Mouse (Mus musculus): ENCODE data around the gene Gm14305.
"Not testable (repeated sequence)": the region's sequence is repeated elsewhere in the genome, so short reads cannot be mapped to it uniquely, and the experiment has no call there.

The Gm14305 gene

DNA sequence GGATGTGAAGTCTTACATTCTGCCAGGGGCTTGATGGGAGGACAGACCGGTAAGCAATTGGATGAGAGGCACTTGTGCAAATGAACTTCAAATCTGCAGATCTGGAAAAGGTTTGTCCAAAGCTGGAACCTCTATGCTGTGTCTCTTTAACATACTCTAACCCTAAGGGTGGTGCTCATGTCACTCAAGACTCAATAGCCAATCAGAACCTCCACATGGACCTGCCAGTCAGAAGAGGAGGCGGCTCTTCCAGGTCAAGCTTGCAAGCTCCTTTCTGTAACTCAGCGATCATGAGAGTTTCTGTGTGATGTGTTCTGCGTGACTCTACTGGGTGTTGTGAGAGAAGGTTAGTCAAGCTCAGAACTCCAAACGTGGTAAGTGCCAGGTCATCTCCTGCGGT is at the start of gene Gm14305:
Gm14305 (plus strand) TSS at position 278 of the 400 bp plus-strand sequence.
- DNase-seq (ENCODE audit: inconsistent age in 2 of 2, low spot score in 1 of 2), result peak; percentile 32 to 83

DNA sequence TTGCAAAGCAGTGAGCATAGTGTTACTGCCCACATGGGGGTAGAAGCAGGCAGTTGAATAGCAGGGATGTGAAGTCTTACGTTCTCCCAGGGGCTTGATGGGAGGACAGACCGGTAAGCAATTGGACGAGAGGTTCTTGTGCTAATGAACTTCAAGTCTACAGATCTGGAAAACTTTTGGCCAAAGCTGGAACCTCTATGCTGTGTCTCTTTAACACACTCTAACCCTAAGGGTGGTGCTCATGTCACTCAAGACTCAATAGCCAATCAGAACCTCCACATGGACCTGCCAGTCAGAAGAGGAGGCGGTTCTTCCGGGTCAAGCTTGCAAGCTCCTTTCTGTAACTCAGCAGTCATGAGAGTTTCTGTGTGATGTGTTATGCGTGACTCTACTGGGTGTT is 37.9 kb upstream of the Gm14305 start, which contains the start of gene Zfp973:
Zfp973 (plus strand) TSS at position 301 of the 400 bp plus-strand sequence.
- not testable (repeated sequence) for DNase-seq (ENCODE audit: inconsistent age in 2 of 2, low spot score in 1 of 2)
